Mouse (Mus musculus): ENCODE results near the gene Dclk1.

Gene Dclk1

GRCm38 (mm10) chr3:55587972-55588946 lies 346.1 kb downstream of the Dclk1 start:
- no peak for DNase-seq (ENCODE audit: low spot score)

Measured in testis, postnatal 14 days (tissue).